Mouse (Mus musculus) embryo, embryonic 10 days (tissue): ENCODE data around the gene Wnk2.
"Not testable (repeated sequence)": the region's sequence is repeated elsewhere in the genome, so short reads cannot be mapped to it uniquely, and the experiment has no call there.

Source experiments
- DNase-seq: peaks from one replicate; pipeline ENCODE4 v3.0.0-alpha.2; 2015; ENCODE audit warnings: low spot score

The Wnk2 gene

DNA sequence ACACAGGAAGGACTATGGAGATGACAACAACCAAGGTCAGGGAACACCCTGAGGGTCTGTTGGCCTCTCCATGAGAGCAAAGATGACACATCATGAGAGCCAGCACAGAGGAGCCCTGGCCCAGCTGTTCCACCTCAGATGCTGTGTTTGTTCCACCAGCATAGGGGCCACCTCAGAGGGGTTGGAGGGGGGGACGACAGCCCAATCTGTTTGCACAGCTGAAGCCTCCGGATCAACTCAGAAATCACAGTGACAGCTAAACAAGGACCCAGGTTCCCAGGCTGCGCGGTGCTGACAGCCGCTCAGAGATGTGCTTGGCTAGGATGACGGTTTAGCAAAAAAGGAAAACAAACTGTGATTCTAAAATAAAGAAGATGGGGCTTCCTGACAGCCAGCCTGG lies 53.1 kb downstream of the Wnk2 start:
- no peak for DNase-seq

- DNase-seq, result no peak
These were observed 54.3 kb downstream of the Wnk2 start for GRCm38 (mm10) chr13:49093471-49093891.

DNA sequence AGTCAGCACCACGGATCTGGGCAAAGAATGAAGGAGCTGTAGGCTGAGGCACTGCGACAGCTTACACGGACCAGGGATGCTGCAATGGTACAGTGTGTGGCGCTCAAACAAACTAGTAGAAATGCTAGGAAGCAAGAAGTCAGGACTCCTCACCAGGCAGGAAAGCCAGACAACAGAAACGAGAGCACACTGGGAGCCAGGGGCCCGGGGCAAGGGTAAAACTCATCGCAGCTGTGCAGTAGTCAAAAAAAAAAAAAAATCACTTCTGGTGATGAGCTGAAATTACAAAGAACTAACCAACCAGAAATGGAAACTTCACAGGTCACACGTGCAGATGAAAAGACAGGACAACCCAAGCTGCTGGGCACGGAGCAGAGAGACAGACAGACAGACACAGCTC lies 55.2 kb downstream of the Wnk2 start:
- no peak for DNase-seq

DNA sequence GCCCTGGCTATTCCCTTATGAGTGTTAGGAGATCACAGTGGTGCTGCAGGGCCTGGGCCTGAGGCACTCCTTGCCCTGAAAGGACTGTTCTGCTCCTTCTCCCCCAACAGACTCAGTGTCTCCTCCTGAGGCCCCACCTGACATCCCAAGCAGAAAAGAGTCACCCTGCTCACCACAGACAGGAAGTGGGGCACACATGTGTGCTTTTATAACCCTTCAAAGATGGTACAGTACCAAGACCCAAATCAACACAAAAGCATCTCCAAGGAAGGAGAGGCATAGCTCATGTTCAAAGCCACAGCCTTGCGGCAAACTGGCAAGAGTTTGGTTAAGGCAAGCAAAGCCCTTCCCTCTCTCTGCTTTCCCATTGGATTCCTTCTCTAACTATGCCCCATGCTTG lies 57.6 kb downstream of the Wnk2 start:
- no peak for DNase-seq

DNA sequence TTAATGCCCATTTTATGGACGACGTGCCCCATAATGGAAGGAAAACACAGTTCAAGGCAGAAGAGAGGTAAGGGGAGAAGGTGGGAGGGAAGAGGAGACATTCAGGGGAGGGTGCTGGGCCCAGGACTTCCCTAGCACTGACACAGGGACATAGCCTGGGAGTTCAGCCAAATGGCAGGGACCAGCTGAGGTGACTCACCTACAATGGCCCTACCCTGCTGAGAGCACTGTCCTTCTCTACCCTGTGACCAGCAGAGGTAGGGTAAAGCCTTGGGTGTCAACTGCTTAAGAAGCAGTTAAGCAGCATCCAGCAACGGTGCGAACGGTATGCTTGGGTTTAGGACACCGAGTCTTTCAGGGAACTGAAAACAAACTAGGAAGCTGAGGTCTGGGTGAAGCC lies 58.9 kb downstream of the Wnk2 start:
- no peak for DNase-seq

- no peak for DNase-seq
These were observed 60.4 kb downstream of the Wnk2 start for GRCm38 (mm10) chr13:49087420-49087819.

DNA sequence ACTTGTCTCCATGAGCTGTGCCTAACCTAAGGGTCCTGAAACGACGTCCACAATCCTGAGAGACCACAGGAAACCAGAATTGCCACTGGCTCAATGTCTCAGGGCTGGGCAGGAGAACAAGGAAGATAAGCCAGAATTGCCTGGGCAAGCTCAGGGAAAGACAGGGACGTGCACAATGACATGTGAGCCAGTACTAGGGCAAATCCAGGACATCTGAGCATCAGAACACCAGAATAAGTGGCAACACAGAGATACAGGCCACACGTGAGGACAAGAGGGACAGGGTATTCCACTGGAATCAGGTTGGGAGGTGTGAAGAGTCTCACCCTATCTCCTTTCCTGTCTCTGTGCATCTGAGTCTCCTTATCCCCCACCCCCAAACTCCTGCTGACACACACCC lies 61.4 kb downstream of the Wnk2 start:
- DNase-seq, result no peak

DNA sequence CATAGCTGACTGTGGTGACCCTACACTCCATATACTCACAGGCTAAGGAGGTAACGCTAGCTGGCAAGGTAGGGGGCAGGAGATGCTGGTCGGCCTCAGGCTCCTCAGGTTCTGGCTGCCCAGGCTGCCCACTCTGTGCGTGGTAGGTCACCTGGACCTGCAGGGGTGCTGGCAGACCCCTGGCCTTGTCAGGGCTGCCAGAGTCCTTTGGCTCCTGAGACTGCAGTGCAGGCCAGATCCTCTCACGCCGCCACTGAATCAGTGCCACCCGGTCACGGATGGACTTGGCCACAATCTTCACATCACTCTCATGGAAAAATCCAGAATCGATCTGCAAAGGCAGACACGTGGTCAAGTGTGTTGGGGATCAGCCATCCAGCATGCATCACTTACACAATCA lies 62.6 kb downstream of the Wnk2 start:
- no peak for DNase-seq

- no peak for DNase-seq
These were observed 63.0 kb downstream of the Wnk2 start for GRCm38 (mm10) chr13:49084781-49085180.

- no peak for DNase-seq
These were observed 63.9 kb downstream of the Wnk2 start for GRCm38 (mm10) chr13:49083941-49084340.

DNA sequence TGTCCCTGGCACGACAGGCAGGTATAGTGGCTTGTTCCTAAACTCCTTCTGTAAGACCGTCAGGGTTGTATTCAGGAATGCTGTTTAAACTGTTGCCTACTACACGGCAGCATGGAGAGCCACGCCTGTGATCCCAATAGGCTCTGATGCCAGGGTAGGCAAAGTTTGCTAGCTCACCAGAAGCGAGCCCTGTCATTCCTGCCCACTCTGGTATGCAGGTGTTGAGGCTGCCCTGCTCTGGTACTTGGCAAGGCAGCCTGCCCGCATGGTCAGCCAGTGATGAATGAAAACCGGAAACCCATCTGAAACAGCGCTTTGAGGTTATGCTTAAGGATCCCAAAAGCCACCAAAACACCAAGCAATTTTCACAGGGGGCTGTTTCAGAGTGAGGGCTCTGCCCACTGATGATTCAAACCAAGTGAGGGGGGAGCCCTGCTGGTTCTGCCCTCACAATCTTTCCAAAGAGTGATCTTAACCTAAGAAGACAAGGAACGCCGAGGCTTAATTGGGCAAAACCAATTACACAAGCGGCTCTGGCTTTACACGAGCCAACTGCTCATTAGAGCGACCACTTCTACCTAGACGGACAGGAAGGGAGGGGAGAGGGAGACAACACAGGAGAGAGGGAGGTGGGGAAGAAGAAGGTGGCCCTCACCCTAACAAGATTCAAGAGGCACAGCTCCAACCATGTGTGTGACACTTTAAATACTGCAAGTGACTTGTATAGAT lies 65.5 kb downstream of the Wnk2 start:
- DNase-seq, result no peak

DNA sequence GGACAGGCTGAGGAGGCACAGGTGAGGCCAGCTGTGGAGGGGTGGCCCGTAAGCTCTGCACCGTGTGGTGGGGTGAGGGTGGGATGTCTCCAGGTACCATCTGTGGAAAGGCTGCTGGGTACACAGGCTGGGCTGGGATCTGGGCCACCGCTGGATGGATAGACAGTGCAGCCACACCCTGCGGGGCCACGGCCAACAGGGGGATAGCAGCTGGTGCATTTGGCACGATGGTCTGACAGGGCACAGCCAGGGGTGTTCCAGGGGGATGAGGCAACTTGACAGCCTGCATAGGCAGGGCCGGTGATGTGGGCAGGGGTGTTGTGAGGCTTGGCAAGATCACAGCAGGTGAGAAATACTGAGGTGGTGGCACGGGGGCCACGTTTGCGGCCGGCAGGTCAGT lies 71.6 kb downstream of the Wnk2 start:
- no peak for DNase-seq

DNA sequence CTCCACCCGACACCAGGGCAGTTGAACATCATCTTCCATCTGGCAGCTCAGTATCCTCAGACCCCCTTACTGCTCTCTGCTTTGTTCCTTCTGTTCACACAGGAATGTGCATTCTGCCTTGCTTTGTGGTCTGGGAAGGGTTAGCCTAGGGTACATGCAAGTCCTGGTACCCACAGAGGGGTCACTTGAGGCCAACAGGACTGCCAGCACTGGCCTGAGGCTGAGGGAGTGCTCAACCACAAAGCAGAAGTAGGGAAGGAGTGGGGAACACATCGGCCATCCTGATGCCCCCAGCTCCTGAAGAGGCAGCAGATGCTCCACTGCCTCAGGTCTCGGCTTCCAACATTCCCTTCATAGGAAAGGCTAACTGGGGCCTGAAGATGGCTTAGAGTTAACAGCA lies 72.4 kb downstream of the Wnk2 start:
- DNase-seq, result no peak

- no peak for DNase-seq
These were observed 74.5 kb downstream of the Wnk2 start for GRCm38 (mm10) chr13:49073295-49073694.

DNA sequence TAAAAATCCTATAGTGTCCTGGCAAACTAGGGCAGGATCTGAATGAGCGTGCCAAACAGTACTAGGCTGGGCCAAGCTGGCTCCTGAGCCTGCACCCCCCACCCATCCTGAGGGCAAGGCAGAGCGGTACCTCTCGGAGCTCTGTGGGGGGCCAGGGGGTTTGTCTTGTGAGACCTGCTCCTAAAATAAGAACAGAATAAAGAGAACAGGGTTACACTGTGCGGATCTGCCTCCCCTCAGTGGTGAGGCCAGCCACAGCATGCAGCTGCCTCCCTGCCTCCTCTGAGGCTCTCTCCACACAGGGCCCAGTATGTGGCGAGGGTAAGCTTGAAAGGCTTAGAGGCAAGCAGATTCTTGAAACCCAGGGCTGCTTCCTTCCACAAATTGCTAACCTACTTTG lies 76.0 kb downstream of the Wnk2 start:
- DNase-seq, result no peak

- DNase-seq, result no peak
These were observed 77.8 kb downstream of the Wnk2 start for GRCm38 (mm10) chr13:49069979-49070378.

- DNase-seq, result no peak
These were observed 78.4 kb downstream of the Wnk2 start for GRCm38 (mm10) chr13:49069393-49069792.

- no peak for DNase-seq
These were observed 83.6 kb downstream of the Wnk2 start for GRCm38 (mm10) chr13:49064257-49064656.

DNA sequence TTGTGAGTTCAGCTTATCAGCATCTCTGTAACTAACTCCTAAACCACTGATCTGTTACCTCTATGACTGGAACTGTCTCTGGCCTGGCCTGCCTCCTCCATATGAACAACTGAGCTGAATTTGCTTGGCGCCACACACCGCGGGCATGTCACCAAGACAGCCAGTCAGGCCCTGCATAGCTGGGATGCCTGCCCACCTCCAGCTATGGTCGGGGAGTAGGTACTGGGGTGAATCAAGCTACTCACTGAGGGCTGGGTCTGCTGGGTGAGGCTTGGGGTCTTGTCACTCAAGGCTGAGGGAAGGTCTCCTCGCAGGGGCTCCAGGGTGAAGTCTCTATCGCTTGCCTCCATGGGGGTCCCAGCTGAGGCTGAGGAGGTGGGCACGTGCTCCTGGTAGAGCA lies 87.4 kb downstream of the Wnk2 start:
- DNase-seq, result no peak

- DNase-seq, result peak; percentile 41
These were observed 89.3 kb downstream of the Wnk2 start for GRCm38 (mm10) chr13:49058528-49058927.

DNA sequence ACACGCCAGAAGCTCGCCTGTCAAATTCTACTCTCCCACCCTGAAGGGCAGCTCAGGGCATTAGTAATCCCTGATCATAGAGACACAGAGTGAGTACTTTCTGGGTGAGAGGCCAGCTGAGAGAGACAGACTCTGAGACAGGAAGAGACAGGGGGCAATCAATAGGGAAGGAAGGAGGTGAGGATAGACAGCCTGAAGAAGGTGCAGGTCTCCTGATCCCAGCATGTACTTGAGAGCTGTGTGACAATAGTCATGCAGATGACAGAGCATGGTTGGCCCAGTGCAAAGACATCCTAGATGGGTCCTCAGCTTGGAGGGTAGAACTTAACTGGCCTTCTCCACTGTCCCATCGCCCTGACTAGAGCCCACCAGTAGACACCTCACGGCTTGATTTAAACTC lies 91.5 kb downstream of the Wnk2 start:
- no peak for DNase-seq

GRCm38 (mm10) chr13:49054753-49055152 lies 93.1 kb downstream of the Wnk2 start:
- DNase-seq, result not testable (repeated sequence)

DNA sequence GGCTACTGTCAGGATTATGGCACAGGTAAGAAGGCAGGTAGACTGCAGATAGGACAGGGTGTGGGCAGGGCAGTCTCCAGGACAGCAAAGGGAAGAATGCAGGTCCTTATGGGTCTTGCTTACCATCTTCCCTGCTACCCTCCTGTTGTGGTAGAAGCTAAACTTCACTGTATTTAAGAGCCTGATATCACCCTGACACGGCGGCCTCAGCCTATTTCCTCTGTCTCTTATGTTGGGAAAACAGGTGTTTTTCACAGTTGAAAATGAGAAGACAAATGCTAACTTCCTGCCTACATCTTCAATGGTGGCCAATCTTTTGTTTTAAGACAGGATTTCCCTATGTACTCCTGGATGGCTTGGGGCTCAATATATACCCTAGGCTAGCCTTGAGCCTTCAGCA lies 94.5 kb downstream of the Wnk2 start:
- DNase-seq, result no peak

DNA sequence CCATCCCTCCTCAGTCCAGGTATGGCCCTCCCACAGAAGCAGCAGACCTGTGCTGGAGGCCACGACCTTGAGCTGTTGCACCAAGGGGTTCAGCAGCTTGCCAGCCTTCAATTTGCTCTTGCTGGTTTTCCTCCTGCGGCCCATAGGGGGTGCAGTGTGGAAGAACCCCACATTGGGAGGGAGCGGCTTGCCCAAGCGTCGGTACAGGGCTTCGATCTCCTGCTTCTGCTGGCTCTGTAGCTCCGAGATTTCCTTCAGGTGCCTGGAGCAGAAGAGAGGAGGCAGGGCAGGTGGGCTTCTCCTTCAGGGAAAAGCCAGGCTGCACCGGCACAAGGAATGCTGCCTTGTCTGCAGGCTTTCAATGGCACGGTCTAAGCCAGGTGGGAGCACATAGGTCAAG lies 95.3 kb downstream of the Wnk2 start:
- DNase-seq, result no peak

DNA sequence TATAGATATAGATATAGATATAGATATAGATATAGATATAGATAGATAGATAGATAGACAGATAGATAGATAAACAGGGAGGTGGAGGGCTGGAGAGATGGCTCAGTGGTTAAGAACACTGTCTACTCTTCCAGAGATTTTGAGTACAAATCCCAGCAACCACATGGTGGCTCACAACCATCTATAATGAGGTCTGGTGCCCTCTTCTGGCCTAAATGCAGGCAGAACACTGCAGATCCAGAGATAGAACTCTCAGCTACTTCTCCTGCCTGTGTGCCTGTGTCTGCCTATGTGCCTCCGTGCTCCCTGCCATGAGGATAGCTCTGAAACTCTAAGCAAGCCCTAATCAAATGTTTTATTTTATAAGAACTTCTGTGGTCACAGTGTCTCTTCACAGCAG lies 100.4 kb downstream of the Wnk2 start:
- DNase-seq, result no peak
